Mouse (Mus musculus): ENCODE results near the gene Trappc2l. TPM values are rescaled to one million over a fixed set of nuclear protein-coding genes. Genes with fewer than 3 reads are reported as not detected.
A peak's percentile ranks its signal among the peaks of the same experiment; 100 is the strongest.

Trappc2l gene
- polyA plus RNA-seq, 1 experiment = 302 TPM

- no peaks in the 10 kb centered on the region for H3K36me3 ChIP-seq (ENCODE audit: control insufficient read depth, insufficient read depth, low read length)
- DNase-seq = peak; percentile 67
- 27% methylated on average over 10 of the region's 10 CpGs for WGBS
- H3K27me3 ChIP-seq (replicated peaks; ENCODE audit: control insufficient read depth, insufficient read depth, low read length) = no peaks in the 10 kb centered on the region
- H3K4me1 ChIP-seq (ENCODE audit: control insufficient read depth, insufficient read depth, low read length) = peaks cover 19% of the 10 kb centered on the region
- TF ChIP-seq POLR2A (IDR thresholded peaks at IDR 0.05; ENCODE audit: low read depth, low read length) = no peak
- TF ChIP-seq CTCF (conservative IDR thresholded peaks at IDR 0.05; ENCODE audit: insufficient read depth, insufficient read length, low read depth, low read length) = no peak
- H3K27ac ChIP-seq (ENCODE audit: insufficient read depth, low read depth, low read length) = peak overlapping the region; percentile 7; the same call in 1 of the 2 replicates
- H3K4me3 ChIP-seq (ENCODE audit: insufficient read depth, low read depth, low read length) = no peak overlapping the region
Measured at GRCm38 (mm10) chr8:122574667-122575251, 36.7 kb upstream of the Trappc2l start.

- TF ChIP-seq CTCF (conservative IDR thresholded peaks at IDR 0.05; ENCODE audit: insufficient read depth, insufficient read length, low read depth, low read length) (no peak), POLR2A (IDR thresholded peaks at IDR 0.05; ENCODE audit: low read depth, low read length) (no peak)
- H3K27me3 ChIP-seq (replicated peaks; ENCODE audit: control insufficient read depth, insufficient read depth, low read length) = no peaks in the 10 kb centered on the region
- WGBS = 46% methylated on average over 8 of the region's 8 CpGs
- peaks cover 19% of the 10 kb centered on the region for H3K4me1 ChIP-seq (ENCODE audit: control insufficient read depth, insufficient read depth, low read length)
- DNase-seq = no peak
- H3K36me3 ChIP-seq (ENCODE audit: control insufficient read depth, insufficient read depth, low read length) = no peaks in the 10 kb centered on the region
- H3K27ac ChIP-seq (ENCODE audit: insufficient read depth, low read depth, low read length) = no peak overlapping the region
- peak overlapping the region; percentile 68; the same call in 1 of the 2 replicates for H3K4me3 ChIP-seq (ENCODE audit: insufficient read depth, low read depth, low read length)
Measured at GRCm38 (mm10) chr8:122575286-122575685, 36.2 kb upstream of the Trappc2l start.

GRCm38 (mm10) chr8:122575735-122576647 lies 35.4 kb upstream of the Trappc2l start:
- peak overlapping the region; percentile 68 for H3K4me3 ChIP-seq (ENCODE audit: insufficient read depth, low read depth, low read length)
- TF ChIP-seq CTCF (conservative IDR thresholded peaks at IDR 0.05; ENCODE audit: insufficient read depth, insufficient read length, low read depth, low read length) (no peak), POLR2A (IDR thresholded peaks at IDR 0.05; ENCODE audit: low read depth, low read length) (no peak)
- H3K27ac ChIP-seq (ENCODE audit: insufficient read depth, low read depth, low read length) = peak overlapping the region; percentile 19; the same call in 1 of the 2 replicates
- 17% methylated on average over 21 of the region's 21 CpGs for WGBS
- DNase-seq = no peak
- no peaks in the 10 kb centered on the region for H3K36me3 ChIP-seq (ENCODE audit: control insufficient read depth, insufficient read depth, low read length)
- H3K27me3 ChIP-seq (replicated peaks; ENCODE audit: control insufficient read depth, insufficient read depth, low read length) = no peaks in the 10 kb centered on the region
- H3K4me1 ChIP-seq (ENCODE audit: control insufficient read depth, insufficient read depth, low read length) = peaks cover 19% of the 10 kb centered on the region

DNA sequence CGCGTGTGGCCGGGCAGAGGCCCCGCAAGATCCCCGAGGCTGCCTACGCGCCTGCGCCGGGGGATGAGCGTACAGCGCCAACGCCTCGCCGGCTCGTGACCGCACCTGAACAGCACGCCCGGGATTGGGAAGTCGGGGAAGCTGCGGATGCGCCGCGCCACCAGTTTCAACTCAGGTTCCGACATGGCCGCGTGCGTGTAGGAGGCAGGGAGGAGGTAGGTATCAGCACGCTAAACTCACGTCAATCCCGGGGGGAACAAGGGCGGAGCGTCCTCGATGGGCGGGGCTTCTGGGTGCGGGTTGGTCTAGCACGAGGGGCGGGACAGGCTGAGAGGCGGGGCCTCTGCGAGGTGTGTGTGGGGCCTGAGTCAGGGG lies 34.8 kb upstream of the Trappc2l start, which contains the start of gene Aprt:
Aprt (minus strand) TSS at position 262 of the 375 bp plus-strand sequence.
- H3K27ac ChIP-seq (ENCODE audit: insufficient read depth, low read depth, low read length) = peak within 1 kb of the TSS; percentile 19; the same call in 1 of the 2 replicates
- H3K4me1 ChIP-seq (ENCODE audit: control insufficient read depth, insufficient read depth, low read length) = peaks cover 19% of the 10 kb centered on the region
- H3K4me3 ChIP-seq (ENCODE audit: insufficient read depth, low read depth, low read length) = peak within 1 kb of the TSS; percentile 68
- peak; percentile 98 for DNase-seq
- under 1% methylated on average over 39 of the region's 39 CpGs for WGBS
- H3K36me3 ChIP-seq (ENCODE audit: control insufficient read depth, insufficient read depth, low read length) = no peaks in the 10 kb centered on the region
- H3K27me3 ChIP-seq (replicated peaks; ENCODE audit: control insufficient read depth, insufficient read depth, low read length) = no peaks in the 10 kb centered on the region
- peak; percentile 71 for TF ChIP-seq POLR2A (IDR thresholded peaks at IDR 0.05; ENCODE audit: low read depth, low read length)
- TF ChIP-seq CTCF (conservative IDR thresholded peaks at IDR 0.05; ENCODE audit: insufficient read depth, insufficient read length, low read depth, low read length) = no peak

DNA sequence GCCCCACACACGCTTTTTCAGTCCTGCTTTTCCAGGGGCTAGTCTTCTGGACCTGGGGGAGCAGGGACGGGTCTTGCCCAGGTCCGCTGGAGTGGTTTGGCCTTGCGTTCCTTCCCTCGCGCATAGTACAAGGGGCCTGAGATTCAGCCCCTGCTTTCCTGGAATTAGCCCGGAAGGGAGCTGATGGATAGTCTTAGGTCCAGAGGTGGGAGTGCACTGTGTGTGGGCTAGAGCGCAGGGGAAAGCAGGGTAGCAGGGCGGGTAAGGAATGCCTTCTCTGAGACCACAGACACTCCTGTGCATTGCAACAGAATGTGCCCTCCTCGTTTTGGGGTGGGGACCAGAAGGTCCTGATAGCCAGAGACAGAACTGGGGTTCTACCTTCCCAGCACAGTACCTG lies 34.3 kb upstream of the Trappc2l start:
- TF ChIP-seq CTCF (conservative IDR thresholded peaks at IDR 0.05; ENCODE audit: insufficient read depth, insufficient read length, low read depth, low read length) = no peak
- no peak for TF ChIP-seq POLR2A (IDR thresholded peaks at IDR 0.05; ENCODE audit: low read depth, low read length)
- Histone ChIP-seq H3K27me3 (replicated peaks; ENCODE audit: control insufficient read depth, insufficient read depth, low read length) (no peaks in the 10 kb centered on the region), H3K36me3 (ENCODE audit: control insufficient read depth, insufficient read depth, low read length) (no peaks in the 10 kb centered on the region), H3K4me3 (ENCODE audit: insufficient read depth, low read depth, low read length) (no peak overlapping the region; the same call in 1 of the 2 replicates), H3K4me1 (ENCODE audit: control insufficient read depth, insufficient read depth, low read length) (peaks cover 19% of the 10 kb centered on the region), H3K27ac (ENCODE audit: insufficient read depth, low read depth, low read length) (no peak overlapping the region)
- DNase-seq = no peak
- 45% methylated on average over 10 of the region's 10 CpGs for WGBS

- peak; percentile 32 for DNase-seq
- H3K27me3 ChIP-seq (replicated peaks; ENCODE audit: control insufficient read depth, insufficient read depth, low read length) = no peaks in the 10 kb centered on the region
- no peak overlapping the region for H3K4me3 ChIP-seq (ENCODE audit: insufficient read depth, low read depth, low read length)
- TF ChIP-seq CTCF (conservative IDR thresholded peaks at IDR 0.05; ENCODE audit: insufficient read depth, insufficient read length, low read depth, low read length) = no peak
- no peak for TF ChIP-seq POLR2A (IDR thresholded peaks at IDR 0.05; ENCODE audit: low read depth, low read length)
- no peaks in the 10 kb centered on the region for H3K36me3 ChIP-seq (ENCODE audit: control insufficient read depth, insufficient read depth, low read length)
- peaks cover 19% of the 10 kb centered on the region for H3K4me1 ChIP-seq (ENCODE audit: control insufficient read depth, insufficient read depth, low read length)
- H3K27ac ChIP-seq (ENCODE audit: insufficient read depth, low read depth, low read length) = no peak overlapping the region
- WGBS = 55% methylated on average over 7 of the region's 7 CpGs
Measured at GRCm38 (mm10) chr8:122579196-122579595, 32.2 kb upstream of the Trappc2l start.

GRCm38 (mm10) chr8:122580926-122581325 lies 30.5 kb upstream of the Trappc2l start:
- no peaks in the 10 kb centered on the region for H3K36me3 ChIP-seq (ENCODE audit: control insufficient read depth, insufficient read depth, low read length)
- H3K4me1 ChIP-seq (ENCODE audit: control insufficient read depth, insufficient read depth, low read length) = peaks cover 10% of the 10 kb centered on the region
- no peak overlapping the region for H3K4me3 ChIP-seq (ENCODE audit: insufficient read depth, low read depth, low read length)
- WGBS = 79% methylated on average over 15 of the region's 15 CpGs
- no peak overlapping the region for H3K27ac ChIP-seq (ENCODE audit: insufficient read depth, low read depth, low read length)
- no peak for TF ChIP-seq POLR2A (IDR thresholded peaks at IDR 0.05; ENCODE audit: low read depth, low read length)
- TF ChIP-seq CTCF (conservative IDR thresholded peaks at IDR 0.05; ENCODE audit: insufficient read depth, insufficient read length, low read depth, low read length) = no peak
- no peak for DNase-seq
- H3K27me3 ChIP-seq (replicated peaks; ENCODE audit: control insufficient read depth, insufficient read depth, low read length) = no peaks in the 10 kb centered on the region
